Mouse (Mus musculus): Measurements from ENCODE around the gene Arid3c. TPM values are rescaled to one million over a fixed set of nuclear protein-coding genes. Genes with fewer than 3 reads are reported as not detected.

The Arid3c gene
- total and polyA plus RNA-seq, 3 experiments: not detected

- dilution Hi-C loops (cut with MboI; ENCODE audit: extremely low pct_ligation_motif_present, extremely low pct_unique_long_range_greater_than_20kb, low sequenced_read_pairs) (no loop called here), in situ Hi-C loops (cut with MboI; ENCODE audit: low pct_ligation_motif_present, low pct_unique_long_range_greater_than_20kb, low sequenced_read_pairs) (no loop called here)
- Histone ChIP-seq H3K4me3 (replicated peaks in 1 of 3; ENCODE audit: low read depth in 2 of 3, low read length in 2 of 3, poor library complexity in 1 of 3) (no peak overlapping the region), H3K36me3 (replicated peaks in 1 of 2; ENCODE audit: control insufficient read depth in 1 of 2, insufficient read depth in 1 of 2, low read length in 1 of 2) (no peaks in the 10 kb centered on the region), H3K79me2 (replicated peaks; ENCODE audit: control insufficient read depth, extremely low read depth, insufficient read depth, poor library complexity, severe bottlenecking) (no peaks in the 10 kb centered on the region), H3K4me1 (ENCODE audit: control insufficient read depth in 1 of 2, insufficient read depth in 2 of 2) (no peaks in the 10 kb centered on the region), H3K9me3 (replicated peaks; ENCODE audit: low read length) (no peaks in the 10 kb centered on the region), H3K4me2 (ENCODE audit: insufficient read depth, low read depth, poor library complexity, severe bottlenecking) (no peak overlapping the region), H3K9ac (ENCODE audit: insufficient read depth, low read depth) (no peak overlapping the region), H3K27ac (ENCODE audit: insufficient read depth, low read depth) (no peak overlapping the region), H3K27me3 (replicated peaks) (peaks cover 48% of the 10 kb centered on the region)
- no peak for DNase-seq (ENCODE audit: extremely low read depth)
- TF ChIP-seq TCF12 (IDR thresholded peaks at IDR 0.05; ENCODE audit: low read depth, low read length): no peak
- no peak for TF ChIP-seq CHD2 (IDR thresholded peaks at IDR 0.05; ENCODE audit: low read length)
- no peak for TF ChIP-seq ZC3H11A (IDR thresholded peaks at IDR 0.05; ENCODE audit: low read depth, low read length)
- TF ChIP-seq POLR2AphosphoS2 (IDR thresholded peaks at IDR 0.05; ENCODE audit: low read depth, low read length): no peak
- no peak for TF ChIP-seq KAT2A (IDR thresholded peaks at IDR 0.05; ENCODE audit: insufficient replicate concordance, low read length)
- TF ChIP-seq ZNF384 (IDR thresholded peaks at IDR 0.05; ENCODE audit: low read depth, low read length): no peak
- no peak for TF ChIP-seq MAZ (IDR thresholded peaks at IDR 0.05; ENCODE audit: low read depth, low read length)
Observed at GRCm38 (mm10) chr4:41682789-41683188, 48.2 kb downstream of the Arid3c start.

GRCm38 (mm10) chr4:41681947-41682346, 49.0 kb downstream of the Arid3c start:
- Histone ChIP-seq H3K9me3 (replicated peaks; ENCODE audit: low read length) (no peaks in the 10 kb centered on the region), H3K36me3 (replicated peaks in 1 of 2; ENCODE audit: control insufficient read depth in 1 of 2, insufficient read depth in 1 of 2, low read length in 1 of 2) (no peaks in the 10 kb centered on the region), H3K27ac (ENCODE audit: insufficient read depth, low read depth) (no peak overlapping the region), H3K4me3 (replicated peaks in 1 of 3; ENCODE audit: low read depth in 2 of 3, low read length in 2 of 3, poor library complexity in 1 of 3) (no peak overlapping the region), H3K79me2 (replicated peaks; ENCODE audit: control insufficient read depth, extremely low read depth, insufficient read depth, poor library complexity, severe bottlenecking) (no peaks in the 10 kb centered on the region), H3K27me3 (replicated peaks) (peaks cover 56% of the 10 kb centered on the region), H3K9ac (ENCODE audit: insufficient read depth, low read depth) (no peak overlapping the region), H3K4me2 (ENCODE audit: insufficient read depth, low read depth, poor library complexity, severe bottlenecking) (no peak overlapping the region), H3K4me1 (ENCODE audit: control insufficient read depth in 1 of 2, insufficient read depth in 2 of 2) (no peaks in the 10 kb centered on the region)
- in situ Hi-C loops (cut with MboI; ENCODE audit: low pct_ligation_motif_present, low pct_unique_long_range_greater_than_20kb, low sequenced_read_pairs): no loop called here
- dilution Hi-C loops (cut with MboI; ENCODE audit: extremely low pct_ligation_motif_present, extremely low pct_unique_long_range_greater_than_20kb, low sequenced_read_pairs): no loop called here
- TF ChIP-seq HCFC1 (IDR thresholded peaks at IDR 0.05; ENCODE audit: low read depth, low read length) (no peak), MXI1 (IDR thresholded peaks at IDR 0.05; ENCODE audit: low read depth, low read length) (no peak), RAD21 (IDR thresholded peaks at IDR 0.05; ENCODE audit: low read depth, low read length) (no peak), GABPA (IDR thresholded peaks at IDR 0.05; ENCODE audit: insufficient replicate concordance, low read depth, low read length) (no peak), RCOR1 (conservative IDR thresholded peaks at IDR 0.05; ENCODE audit: low read depth, low read length) (no peak), MEF2A (IDR thresholded peaks at IDR 0.05; ENCODE audit: borderline replicate concordance, low read depth, low read length) (no peak), CHD2 (IDR thresholded peaks at IDR 0.05; ENCODE audit: low read length) (no peak), E2F4 (IDR thresholded peaks at IDR 0.05; ENCODE audit: insufficient replicate concordance, low read depth, low read length) (no peak), USF2 (conservative IDR thresholded peaks at IDR 0.05; ENCODE audit: low read depth, low read length) (no peak), ELF1 (IDR thresholded peaks at IDR 0.05; ENCODE audit: low read depth, low read length) (no peak), SMC3 (IDR thresholded peaks at IDR 0.05; ENCODE audit: low read depth, low read length) (no peak), TCF12 (IDR thresholded peaks at IDR 0.05; ENCODE audit: low read depth, low read length) (no peak), POLR2AphosphoS2 (IDR thresholded peaks at IDR 0.05; ENCODE audit: low read depth, low read length) (no peak), TBP (conservative IDR thresholded peaks at IDR 0.05; ENCODE audit: low read depth, low read length) (no peak), CTCF (conservative IDR thresholded peaks at IDR 0.05 in 1 of 2, IDR thresholded peaks at IDR 0.05 in 1 of 2; ENCODE audit: low read depth in 2 of 2, low read length in 2 of 2) (no peak), IRF4 (IDR thresholded peaks at IDR 0.05; ENCODE audit: low read depth, low read length) (no peak), MAFK (IDR thresholded peaks at IDR 0.05; ENCODE audit: insufficient replicate concordance, low read length) (no peak), ZC3H11A (IDR thresholded peaks at IDR 0.05; ENCODE audit: low read depth, low read length) (no peak), CHD1 (IDR thresholded peaks at IDR 0.05; ENCODE audit: low read depth, low read length) (no peak), UBTF (IDR thresholded peaks at IDR 0.05; ENCODE audit: low read depth, low read length) (no peak)
- DNase-seq (ENCODE audit: extremely low read depth): no peak

Data from CH12.LX (cell line).